Mouse (Mus musculus) limb, embryonic 12.5 days (tissue): ENCODE measurements around the gene Ifnar2. TPM values are rescaled to one million over a fixed set of nuclear protein-coding genes. Genes with fewer than 3 reads are reported as not detected.
"Not testable (repeated sequence)": the region's sequence is repeated elsewhere in the genome, so short reads cannot be mapped to it uniquely, and the experiment has no call there.

ENCODE experiments used
- ATAC-seq: fragments of 200-750 bp; cut with Nextera tagmentation; 2 replicates; pipeline ENCODE4 v1.8.0; 2017; ENCODE audit warnings: low read depth, moderate TSS enrichment; ENCODE audit not compliant: insufficient number of reproducible peaks, insufficient read depth, low FRiP score, low TSS enrichment
- H3K27ac ChIP-seq: fragments of 300-500 bp; sonication (generic); 2 replicates; pipeline ENCODE4 v1.5.1; 2016; ENCODE audit warnings: mild to moderate bottlenecking, moderate library complexity
- H3K27me3 ChIP-seq: fragments of 300-500 bp; sonication (generic); 2 replicates; pipeline ENCODE4 v1.6.1; 2016; ENCODE audit warnings: mild to moderate bottlenecking, moderate library complexity
- H3K36me3 ChIP-seq: fragments of 300-500 bp; sonication (generic); 2 replicates; pipeline ENCODE4 v1.6.1; 2016; ENCODE audit warnings: mild to moderate bottlenecking, moderate library complexity
- H3K4me1 ChIP-seq: fragments of 300-500 bp; sonication (generic); replicated peaks from 2 replicates; pipeline ENCODE4 v1.6.1; 2016
- H3K4me2 ChIP-seq: fragments of 300-500 bp; sonication (generic); 2 replicates; pipeline ENCODE4 v1.6.1; 2016; ENCODE audit warnings: mild to moderate bottlenecking, moderate library complexity
- H3K4me3 ChIP-seq: fragments of 300-500 bp; sonication (generic); replicated peaks from 2 replicates; pipeline ENCODE4 v1.5.1; 2016; ENCODE audit warnings: mild to moderate bottlenecking
- H3K9ac ChIP-seq: fragments of 300-500 bp; sonication (generic); replicated peaks from 2 replicates; pipeline ENCODE4 v1.6.1; 2016; ENCODE audit warnings: mild to moderate bottlenecking, moderate library complexity
- H3K9me3 ChIP-seq: fragments of 300-500 bp; sonication (generic); 2 replicates; pipeline ENCODE4 v1.6.1; 2016; ENCODE audit warnings: mild to moderate bottlenecking, moderate library complexity
- WGBS: fragments of 180-500 bp; shearing (Covaris S2); methylation state at CpG from one replicate; pipeline ENCODE4 v1.1.7; 2016; 5-methylcytosine and 5-hydroxymethylcytosine counted together
- polyA plus RNA-seq: library from polyadenylated mRNA; unstranded; fragments of >200 nt; fragmentation: Nextera tagmentation; extraction: Ambion mirVana; gene quantifications from 2 replicates; pipeline ENCODE4 v1.2.1, GENCODE M21; 2016

Gene Ifnar2
- polyA plus RNA-seq, 1 experiment from 2014 or later: 41.0 TPM

DNA sequence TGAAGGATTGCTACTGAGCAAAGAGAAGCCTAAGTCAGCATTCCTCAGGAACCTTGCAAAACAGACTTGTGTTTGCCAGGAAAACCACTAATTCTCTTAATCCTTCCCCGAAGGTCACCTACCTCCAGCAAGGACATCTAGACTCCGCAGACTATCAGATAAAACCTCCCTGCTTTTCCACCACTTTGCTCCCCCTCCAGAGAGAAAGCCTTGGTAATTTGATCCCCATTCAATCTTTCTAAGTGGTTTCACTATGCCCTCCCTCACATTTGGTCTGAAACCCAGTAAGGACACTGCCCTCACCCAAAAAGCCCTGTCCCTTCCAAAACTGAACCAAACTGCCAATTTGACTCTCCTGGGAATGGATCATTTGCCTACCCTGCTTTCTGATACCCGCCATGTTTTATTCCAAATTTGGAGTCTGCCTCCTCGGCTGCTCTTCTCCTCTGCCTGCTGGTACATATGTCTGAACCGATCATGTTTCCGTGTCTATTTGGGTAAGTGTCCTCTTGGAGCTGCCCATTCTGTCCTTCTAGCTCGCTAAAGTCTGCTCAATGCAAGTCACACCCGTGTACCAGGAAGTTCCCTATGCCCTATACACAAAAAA, 55.8 kb downstream of the Ifnar2 start:
- no peak for ATAC-seq
- Histone ChIP-seq H3K27ac (no peak overlapping the region), H3K4me1 (no peaks in the 10 kb centered on the region; the same call in 1 of the 2 replicates), H3K9ac (no peak overlapping the region), H3K36me3 (peaks cover 4% of the 10 kb centered on the region; the same call in 1 of the 2 replicates), H3K27me3 (no peaks in the 10 kb centered on the region), H3K9me3 (no peaks in the 10 kb centered on the region), H3K4me2 (no peak overlapping the region), H3K4me3 (no peak overlapping the region)
- 70% methylated on average over 8 of the region's 8 CpGs for whole genome bisulfite sequencing

DNA sequence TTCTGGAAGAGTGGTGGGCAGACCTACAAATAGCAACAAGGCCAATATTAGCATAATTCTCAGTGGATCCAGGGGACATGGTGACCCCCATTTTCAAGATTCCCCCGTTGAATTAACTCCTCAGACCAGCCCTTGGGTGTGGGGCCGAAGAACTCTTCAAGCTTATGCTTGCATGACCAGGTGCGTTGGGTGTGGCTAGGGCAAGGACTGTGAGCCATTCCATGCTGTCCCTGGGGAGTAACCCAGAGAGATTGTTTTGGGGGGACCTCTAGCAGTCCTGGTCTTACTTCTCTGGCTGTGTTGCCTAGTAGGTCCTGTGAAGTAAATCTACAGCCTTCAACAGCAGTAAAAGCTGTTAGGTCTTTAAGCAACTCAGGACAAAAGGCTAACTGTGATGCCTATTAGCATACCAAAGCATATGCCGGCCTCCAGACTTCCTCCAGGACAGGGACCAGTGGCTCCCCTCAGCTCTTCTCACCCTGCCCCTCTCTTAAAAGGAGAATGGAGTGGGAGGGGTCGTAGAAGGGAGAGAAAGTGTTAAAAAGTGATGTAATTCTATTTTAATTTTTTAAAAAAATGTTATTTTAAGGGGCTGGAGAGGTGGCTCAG, 60.2 kb downstream of the Ifnar2 start:
- Histone ChIP-seq H3K9me3 (no peaks in the 10 kb centered on the region), H3K36me3 (no peaks in the 10 kb centered on the region), H3K4me2 (no peak overlapping the region), H3K27ac (no peak overlapping the region), H3K4me1 (no peaks in the 10 kb centered on the region; the same call in 1 of the 2 replicates), H3K9ac (no peak overlapping the region), H3K4me3 (no peak overlapping the region), H3K27me3 (no peaks in the 10 kb centered on the region)
- no peak for ATAC-seq
- WGBS: 30% methylated on average over 5 of the region's 5 CpGs

DNA sequence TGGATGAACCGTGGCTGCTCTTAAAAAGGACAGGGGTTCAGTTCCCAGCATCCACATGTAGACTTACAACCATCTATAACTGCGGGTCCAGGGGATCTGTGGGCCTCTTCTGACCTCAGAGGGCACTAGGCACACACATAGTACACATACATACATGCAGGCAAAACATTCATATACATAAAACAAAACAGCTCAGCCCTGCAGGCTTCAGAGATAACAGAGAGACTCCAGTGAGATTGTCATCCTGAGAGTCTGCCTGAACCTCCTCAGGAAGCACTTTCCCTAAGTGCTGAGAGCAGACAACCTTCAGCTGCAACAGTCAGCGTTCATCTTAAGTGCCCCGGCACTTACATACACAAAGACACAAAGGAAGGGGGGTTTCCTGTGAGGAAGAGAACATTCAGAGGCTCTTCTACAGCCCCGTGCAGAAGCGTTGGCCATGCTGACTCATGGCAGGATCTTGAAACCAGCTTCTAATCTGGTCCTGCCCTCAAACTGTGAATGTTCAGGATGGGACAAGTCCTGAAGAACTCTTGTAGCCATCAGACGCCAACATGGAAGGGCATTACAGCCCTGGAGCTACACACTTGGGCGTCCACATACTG, 60.8 kb downstream of the Ifnar2 start:
- Histone ChIP-seq H3K36me3 (no peaks in the 10 kb centered on the region), H3K27me3 (no peaks in the 10 kb centered on the region), H3K4me3 (no peak overlapping the region), H3K9ac (no peak overlapping the region), H3K4me1 (no peaks in the 10 kb centered on the region; the same call in 1 of the 2 replicates), H3K27ac (no peak overlapping the region), H3K4me2 (no peak overlapping the region), H3K9me3 (no peaks in the 10 kb centered on the region)
- WGBS: 60% methylated on average over 8 of the region's 8 CpGs
- no peak for ATAC-seq

DNA sequence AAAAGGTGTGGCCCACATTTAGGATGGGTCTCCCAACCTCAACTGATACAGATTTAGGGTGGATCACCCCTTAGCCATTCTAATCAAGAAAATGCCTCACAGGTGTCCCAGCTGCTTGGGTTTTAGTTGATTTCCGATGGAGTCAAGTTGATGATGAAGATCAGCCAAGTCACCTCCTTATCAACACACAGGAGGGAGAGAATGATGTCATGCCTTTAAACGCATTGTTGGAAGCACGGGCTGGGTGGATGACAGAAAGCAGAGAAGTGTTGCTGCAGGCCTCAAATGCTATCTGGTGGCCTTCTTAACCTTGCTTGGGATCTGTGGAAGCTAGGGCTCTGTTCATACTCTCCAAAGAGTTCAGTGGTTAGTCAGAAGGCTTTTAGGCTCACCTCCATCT, 61.5 kb downstream of the Ifnar2 start:
- H3K9ac ChIP-seq: no peak overlapping the region
- no peaks in the 10 kb centered on the region for H3K27me3 ChIP-seq
- no peak overlapping the region for H3K4me2 ChIP-seq
- H3K4me3 ChIP-seq: no peak overlapping the region
- H3K27ac ChIP-seq: no peak overlapping the region
- H3K4me1 ChIP-seq: no peaks in the 10 kb centered on the region
- no peak for ATAC-seq
- no peaks in the 10 kb centered on the region for H3K36me3 ChIP-seq
- H3K9me3 ChIP-seq: no peaks in the 10 kb centered on the region
- WGBS: 94% methylated on average over 3 of the region's 3 CpGs

DNA sequence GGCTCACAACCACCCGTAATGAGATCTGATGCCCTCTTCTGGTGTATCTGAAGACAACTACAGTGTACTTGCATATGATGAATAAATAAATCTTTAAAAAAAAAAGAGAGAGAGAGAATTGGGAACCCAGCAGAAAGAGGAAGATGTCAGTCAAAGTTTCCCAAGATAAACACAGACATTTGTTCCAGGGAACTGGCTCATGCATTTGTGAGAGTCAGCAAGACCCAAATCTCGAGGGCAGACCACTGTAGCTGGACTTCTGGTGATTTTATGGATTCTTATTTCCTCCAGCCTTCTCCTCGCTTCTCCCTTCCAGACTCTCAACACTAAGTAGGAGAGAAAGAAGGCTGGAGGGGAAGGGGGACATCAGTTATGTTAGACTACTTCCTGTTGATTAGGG, 65.5 kb downstream of the Ifnar2 start:
- Histone ChIP-seq H3K9me3 (no peaks in the 10 kb centered on the region), H3K36me3 (no peaks in the 10 kb centered on the region), H3K4me2 (no peak overlapping the region), H3K4me3 (no peak overlapping the region), H3K27ac (no peak overlapping the region), H3K9ac (no peak overlapping the region), H3K4me1 (peaks cover 2% of the 10 kb centered on the region; the same call in 1 of the 2 replicates), H3K27me3 (no peaks in the 10 kb centered on the region)
- no peak for ATAC-seq
- WGBS: 70% methylated on average over 3 of the region's 3 CpGs

DNA sequence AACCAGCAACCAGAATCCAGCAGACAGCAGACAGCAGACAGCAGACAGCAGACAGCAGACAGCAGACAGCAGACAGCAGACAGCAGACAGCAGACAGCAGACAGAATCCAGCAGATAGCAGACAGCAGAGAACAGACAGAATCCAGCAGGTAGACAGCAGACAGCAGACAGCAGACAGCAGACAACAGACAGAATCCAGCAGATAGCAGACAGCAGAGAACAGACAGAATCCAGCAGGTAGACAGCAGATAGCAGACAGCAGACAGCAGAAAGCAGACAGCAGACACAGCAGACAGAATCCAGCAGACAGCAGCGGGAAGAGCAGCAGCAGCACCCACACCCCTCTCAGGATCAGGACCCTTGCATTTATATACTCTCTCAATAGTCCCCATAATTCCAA, 66.0 kb downstream of the Ifnar2 start:
- not testable (repeated sequence) for H3K4me1 ChIP-seq, H3K4me2 ChIP-seq, H3K27me3 ChIP-seq, H3K9me3 ChIP-seq, ATAC-seq, H3K9ac ChIP-seq, H3K36me3 ChIP-seq, H3K4me3 ChIP-seq, H3K27ac ChIP-seq
- 79% methylated on average over 1 of the region's 1 CpGs for WGBS

DNA sequence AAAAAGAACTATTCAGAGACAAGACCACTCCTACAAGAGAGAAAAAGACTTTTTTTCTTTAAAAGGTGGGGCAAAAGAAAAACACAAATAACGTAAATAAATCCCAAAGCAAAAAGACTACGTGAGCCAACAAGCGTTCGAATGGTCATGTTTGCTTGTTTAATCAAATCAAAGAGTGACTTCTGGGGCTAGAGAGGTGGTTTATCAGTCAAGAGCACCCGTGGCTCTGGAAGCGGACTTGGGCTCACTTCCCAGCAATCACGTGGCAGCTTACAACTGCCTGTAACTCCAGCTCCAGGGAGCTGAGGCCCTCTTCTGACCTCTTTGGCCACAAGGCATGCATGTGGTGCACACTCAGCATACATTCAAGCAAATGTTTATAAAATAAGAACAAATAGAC, 68.8 kb downstream of the Ifnar2 start:
- ATAC-seq: no peak
- WGBS: 69% methylated on average over 7 of the region's 7 CpGs
- H3K27ac ChIP-seq: no peak overlapping the region

DNA sequence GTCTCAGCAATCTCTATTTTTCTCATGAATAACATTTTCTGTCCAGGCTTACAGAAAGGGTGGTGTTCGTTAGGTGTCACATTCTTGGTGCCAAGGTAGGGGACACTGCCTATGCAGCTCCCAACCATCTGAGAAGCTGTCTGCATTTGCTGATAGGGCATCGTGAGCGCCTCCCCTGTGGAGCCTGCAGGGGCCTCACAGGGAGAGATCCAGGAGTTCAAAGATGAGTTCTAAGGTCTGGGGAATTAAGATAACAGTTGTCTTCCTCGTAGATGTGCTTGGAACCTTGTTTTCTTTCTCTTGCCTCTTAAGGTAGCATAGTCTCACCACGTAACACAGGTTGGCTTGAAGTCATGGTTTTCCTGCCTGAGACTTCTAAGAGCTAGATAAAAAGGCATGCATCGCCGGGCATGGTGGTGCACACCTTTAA, 69.2 kb downstream of the Ifnar2 start:
- no peak overlapping the region for H3K4me2 ChIP-seq
- H3K36me3 ChIP-seq: no peaks in the 10 kb centered on the region
- H3K27ac ChIP-seq: no peak overlapping the region
- no peaks in the 10 kb centered on the region for H3K9me3 ChIP-seq
- 82% methylated on average over 7 of the region's 7 CpGs for WGBS
- peaks cover 2% of the 10 kb centered on the region; the same call in 1 of the 2 replicates for H3K4me1 ChIP-seq
- no peak for ATAC-seq
- H3K27me3 ChIP-seq: no peaks in the 10 kb centered on the region
- no peak overlapping the region for H3K4me3 ChIP-seq
- no peak overlapping the region for H3K9ac ChIP-seq

More for the DNA sequence above, 68.8 kb downstream of the Ifnar2 start:
- Histone ChIP-seq H3K4me2 (no peak overlapping the region), H3K9ac (no peak overlapping the region), H3K27me3 (no peaks in the 10 kb centered on the region), H3K4me3 (no peak overlapping the region), H3K36me3 (no peaks in the 10 kb centered on the region), H3K9me3 (no peaks in the 10 kb centered on the region), H3K4me1 (peaks cover 2% of the 10 kb centered on the region; the same call in 1 of the 2 replicates)

DNA sequence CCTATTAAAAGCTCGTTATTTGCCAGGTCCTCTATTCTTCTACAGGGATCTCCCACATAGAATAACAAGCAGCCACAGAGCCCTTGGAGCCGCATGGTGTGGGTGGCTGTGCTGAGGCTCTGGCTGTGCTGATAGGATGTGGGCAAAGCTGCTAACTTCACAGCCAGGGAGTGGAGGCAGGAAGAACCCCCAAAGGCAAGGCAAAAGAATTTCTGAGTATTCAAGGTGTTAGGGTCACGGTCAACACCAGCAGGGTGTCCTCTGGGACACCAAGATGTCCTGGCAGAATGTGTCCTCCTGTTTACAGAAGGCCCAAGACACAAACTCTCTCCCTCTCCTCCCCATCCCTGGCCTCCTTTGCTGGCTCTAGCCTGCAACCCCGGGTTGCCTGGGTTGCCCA, 69.9 kb downstream of the Ifnar2 start:
- Histone ChIP-seq H3K27ac (no peak overlapping the region), H3K4me3 (no peak overlapping the region), H3K9ac (no peak overlapping the region), H3K9me3 (no peaks in the 10 kb centered on the region), H3K4me1 (peaks cover 2% of the 10 kb centered on the region; the same call in 1 of the 2 replicates), H3K36me3 (no peaks in the 10 kb centered on the region), H3K4me2 (no peak overlapping the region), H3K27me3 (no peaks in the 10 kb centered on the region)
- WGBS: 64% methylated on average over 4 of the region's 4 CpGs
- no peak for ATAC-seq

DNA sequence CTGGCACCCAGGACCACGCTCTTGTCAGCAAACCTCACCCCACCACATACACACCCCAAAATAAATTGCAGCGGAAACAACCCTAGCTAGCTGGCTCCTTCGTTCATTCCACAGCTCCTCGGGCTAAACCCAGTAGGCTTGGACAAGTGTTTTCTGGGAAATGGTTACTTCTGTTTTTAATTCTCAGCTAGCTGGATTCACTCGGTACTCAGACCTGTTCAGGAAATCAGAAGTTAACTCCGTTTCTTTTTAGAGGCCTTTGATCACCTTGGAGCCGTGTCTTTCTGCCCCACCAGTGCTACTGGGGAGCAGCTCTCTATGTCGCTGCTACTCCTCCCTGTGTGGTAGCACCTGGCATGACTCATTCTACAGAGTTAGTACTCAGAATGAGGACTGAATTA, 70.6 kb downstream of the Ifnar2 start:
- no peak for ATAC-seq

DNA sequence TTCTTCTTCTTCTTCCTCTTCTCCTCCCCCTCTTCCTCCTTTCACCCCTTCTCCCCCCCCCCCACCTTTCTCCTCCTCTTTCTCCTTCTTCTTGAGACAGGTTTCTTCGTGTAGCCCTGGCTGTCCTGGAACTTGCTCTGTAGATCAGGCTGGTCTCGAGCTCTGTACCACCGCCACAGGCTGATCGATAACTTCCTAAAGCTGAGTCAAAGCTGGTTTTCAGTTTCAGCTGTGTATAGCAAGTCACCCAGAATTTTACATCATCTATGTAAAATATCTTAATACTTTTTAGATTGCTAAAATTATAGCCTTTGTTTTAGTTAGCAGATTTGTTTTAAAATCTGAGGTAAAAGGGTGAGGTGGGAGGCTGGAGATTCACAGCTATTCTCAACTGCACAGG, 72.3 kb downstream of the Ifnar2 start:
- Histone ChIP-seq H3K4me2 (no peak overlapping the region), H3K4me1 (peaks cover 2% of the 10 kb centered on the region; the same call in 1 of the 2 replicates), H3K4me3 (no peak overlapping the region), H3K9ac (no peak overlapping the region), H3K27ac (no peak overlapping the region), H3K27me3 (no peaks in the 10 kb centered on the region), H3K9me3 (no peaks in the 10 kb centered on the region), H3K36me3 (no peaks in the 10 kb centered on the region)
- no peak for ATAC-seq
- WGBS: 86% methylated on average over 4 of the region's 4 CpGs

More for the DNA sequence above, 70.6 kb downstream of the Ifnar2 start:
- Histone ChIP-seq H3K4me2 (no peak overlapping the region), H3K27ac (no peak overlapping the region), H3K36me3 (no peaks in the 10 kb centered on the region), H3K9ac (no peak overlapping the region), H3K9me3 (no peaks in the 10 kb centered on the region), H3K27me3 (no peaks in the 10 kb centered on the region), H3K4me1 (peaks cover 2% of the 10 kb centered on the region; the same call in 1 of the 2 replicates), H3K4me3 (no peak overlapping the region)
- WGBS: 55% methylated on average over 8 of the region's 8 CpGs
